Mouse (Mus musculus): ENCODE results near the gene Ptprc. TPM values are rescaled to one million over a fixed set of nuclear protein-coding genes. Genes with fewer than 3 reads are reported as not detected.

Ptprc gene
- polyA plus RNA-seq, 1 experiment, result not detected

DNA sequence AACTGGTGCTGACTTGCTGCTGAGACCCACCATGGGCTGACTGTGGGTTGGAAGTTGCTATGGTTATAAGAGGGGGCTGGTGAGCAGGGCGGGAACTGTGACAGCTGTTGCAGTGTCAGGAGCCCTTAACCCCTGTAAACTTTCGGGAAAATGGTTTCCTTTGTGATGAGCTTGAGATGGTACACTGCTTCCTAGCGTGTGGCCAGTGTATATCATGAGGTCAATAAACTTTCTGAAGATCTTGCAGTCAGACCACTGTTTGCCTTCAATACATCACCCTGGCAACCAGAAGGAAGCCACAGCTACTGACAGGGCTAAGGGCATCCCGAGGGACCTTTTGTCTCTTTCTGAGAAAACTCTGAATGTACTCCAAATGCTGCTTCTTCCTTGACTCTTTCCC is 145.9 kb downstream of the Ptprc start:
- no peaks in the 10 kb centered on the region for H3K36me3 ChIP-seq (ENCODE audit: control insufficient read depth)
- H3K27me3 ChIP-seq (ENCODE audit: control insufficient read depth), result no peaks in the 10 kb centered on the region
- TF ChIP-seq TAL1 (IDR thresholded peaks at IDR 0.05; ENCODE audit: low read length) (no peak), GATA1 (IDR thresholded peaks at IDR 0.05; ENCODE audit: low read length) (no peak)
- H3K4me1 ChIP-seq (ENCODE audit: control insufficient read depth), result no peaks in the 10 kb centered on the region
- no peaks in the 10 kb centered on the region for H3K9me3 ChIP-seq (ENCODE audit: control insufficient read depth, low read length)
- H3K4me3 ChIP-seq (replicated peaks), result no peak overlapping the region

DNA sequence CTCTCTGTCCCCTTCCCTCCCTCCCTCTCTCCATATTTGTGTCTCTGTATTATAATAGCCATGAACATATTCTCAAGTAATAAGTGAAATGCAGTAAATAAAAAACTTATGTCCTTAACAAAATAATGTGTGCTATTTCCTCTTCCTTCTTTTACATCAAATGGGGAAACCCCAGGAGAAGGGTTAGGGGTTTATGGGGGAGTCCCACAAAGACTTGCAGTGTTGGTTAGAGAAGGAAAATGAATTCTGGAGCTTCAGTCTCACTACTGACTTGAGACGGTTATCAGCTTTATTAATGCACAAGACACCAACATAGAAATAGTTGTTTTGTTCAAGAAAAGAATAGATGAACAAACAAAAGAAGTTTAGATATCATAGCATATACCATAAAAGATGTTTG is 150.2 kb downstream of the Ptprc start:
- Histone ChIP-seq H3K27me3 (ENCODE audit: control insufficient read depth) (no peaks in the 10 kb centered on the region), H3K36me3 (ENCODE audit: control insufficient read depth) (no peaks in the 10 kb centered on the region)
- TF ChIP-seq GATA1 (IDR thresholded peaks at IDR 0.05; ENCODE audit: low read length), result no peak
- TF ChIP-seq TAL1 (IDR thresholded peaks at IDR 0.05; ENCODE audit: low read length), result no peak

DNA sequence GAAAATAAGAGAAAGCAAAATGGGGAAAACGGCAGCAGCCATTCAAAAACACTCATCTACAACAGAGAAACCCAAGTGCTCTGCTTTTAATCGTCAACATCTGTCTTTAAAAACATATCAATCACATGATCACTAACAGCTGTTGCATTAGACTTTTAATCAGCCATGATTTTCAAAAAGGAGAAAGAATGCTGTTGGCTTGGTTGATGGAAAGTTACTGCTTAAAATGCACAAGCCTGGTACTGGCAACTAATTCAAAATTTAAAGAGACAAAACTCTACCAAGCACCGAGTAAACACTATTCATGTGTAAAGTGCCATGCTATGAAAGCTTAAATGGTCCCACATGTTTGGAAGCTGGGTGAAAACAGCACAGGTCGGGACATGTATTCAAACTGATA is 151.9 kb downstream of the Ptprc start:
- H3K27me3 ChIP-seq (ENCODE audit: control insufficient read depth), result no peaks in the 10 kb centered on the region

More for the DNA sequence above, 150.2 kb downstream of the Ptprc start:
- Histone ChIP-seq H3K9me3 (ENCODE audit: control insufficient read depth, low read length) (no peaks in the 10 kb centered on the region), H3K4me3 (replicated peaks) (no peak overlapping the region), H3K4me1 (ENCODE audit: control insufficient read depth) (no peaks in the 10 kb centered on the region)

DNA sequence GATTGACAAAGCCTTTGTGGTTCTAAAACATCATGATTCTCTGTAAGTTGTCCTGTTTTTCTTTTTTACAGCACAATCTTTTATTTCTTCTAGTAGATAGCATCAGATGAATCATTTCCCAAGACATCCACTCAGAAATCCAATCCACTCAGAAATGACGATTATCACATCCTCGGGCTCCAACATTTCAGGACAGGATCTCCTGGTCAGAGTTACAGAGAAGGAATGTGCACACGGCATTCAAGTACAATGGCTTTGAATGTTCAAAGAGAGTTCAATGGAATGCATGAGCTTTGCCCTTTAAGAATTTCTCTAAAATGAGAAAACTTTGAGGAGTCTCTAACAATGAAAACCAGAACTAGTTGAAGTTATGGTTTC is 152.6 kb downstream of the Ptprc start:
- Histone ChIP-seq H3K36me3 (ENCODE audit: control insufficient read depth) (no peaks in the 10 kb centered on the region), H3K27me3 (ENCODE audit: control insufficient read depth) (no peaks in the 10 kb centered on the region), H3K9me3 (ENCODE audit: control insufficient read depth, low read length) (no peaks in the 10 kb centered on the region), H3K4me3 (replicated peaks) (no peak overlapping the region), H3K4me1 (ENCODE audit: control insufficient read depth) (no peaks in the 10 kb centered on the region)
- no peak for TF ChIP-seq GATA1 (IDR thresholded peaks at IDR 0.05; ENCODE audit: low read length)
- no peak for TF ChIP-seq TAL1 (IDR thresholded peaks at IDR 0.05; ENCODE audit: low read length)

More for the DNA sequence above, 151.9 kb downstream of the Ptprc start:
- H3K9me3 ChIP-seq (ENCODE audit: control insufficient read depth, low read length), result no peaks in the 10 kb centered on the region
- TF ChIP-seq TAL1 (IDR thresholded peaks at IDR 0.05; ENCODE audit: low read length) (no peak), GATA1 (IDR thresholded peaks at IDR 0.05; ENCODE audit: low read length) (no peak)
- H3K4me1 ChIP-seq (ENCODE audit: control insufficient read depth), result no peaks in the 10 kb centered on the region
- H3K36me3 ChIP-seq (ENCODE audit: control insufficient read depth), result no peaks in the 10 kb centered on the region
- no peak overlapping the region for H3K4me3 ChIP-seq (replicated peaks)

DNA sequence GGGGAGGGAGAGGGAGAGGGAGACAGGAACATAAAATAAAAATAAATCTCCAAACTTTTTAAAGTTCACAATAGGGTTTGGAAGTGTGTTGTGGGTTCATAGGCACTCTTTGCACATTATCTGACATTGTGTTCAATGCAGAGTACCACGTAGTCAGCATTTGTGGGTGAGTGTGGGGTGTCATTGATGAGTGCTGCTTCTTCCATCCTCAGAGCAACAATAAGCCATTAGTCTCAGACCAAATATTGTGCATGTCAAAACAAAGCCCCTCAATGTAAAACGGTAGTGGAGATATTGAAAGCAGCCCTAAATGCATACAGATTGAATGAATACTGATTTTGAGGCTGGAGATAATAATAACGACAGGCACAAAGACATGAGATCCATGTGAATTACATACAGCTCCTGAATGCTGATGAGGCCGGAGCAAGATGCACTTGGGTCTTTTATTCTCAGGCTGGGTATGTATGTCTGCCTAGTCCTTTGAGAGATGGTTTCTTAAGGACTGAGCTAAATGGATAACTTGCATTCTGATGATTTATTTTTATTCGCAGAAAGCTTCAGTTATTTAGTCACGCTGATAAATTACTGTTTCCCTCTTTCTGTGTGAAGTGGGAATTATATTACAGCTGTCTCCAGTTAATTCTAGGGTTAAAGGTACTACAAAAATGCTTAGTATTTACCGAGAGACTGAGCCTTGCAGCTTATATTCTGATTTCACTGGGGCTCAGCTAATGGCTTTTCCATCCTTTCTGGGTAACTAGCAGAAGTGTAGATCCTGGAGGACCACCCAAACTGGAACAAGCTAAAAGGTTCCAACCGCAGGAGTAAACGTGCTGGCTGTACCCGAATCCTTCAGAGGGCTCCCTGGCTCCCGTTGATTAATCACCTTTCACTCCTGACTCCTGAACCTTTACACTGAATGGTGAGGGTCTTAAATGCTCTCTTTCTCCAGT is 153.3 kb downstream of the Ptprc start:
- Histone ChIP-seq H3K27me3 (ENCODE audit: control insufficient read depth) (no peaks in the 10 kb centered on the region), H3K9me3 (ENCODE audit: control insufficient read depth, low read length) (no peaks in the 10 kb centered on the region), H3K36me3 (ENCODE audit: control insufficient read depth) (no peaks in the 10 kb centered on the region), H3K4me1 (ENCODE audit: control insufficient read depth) (no peaks in the 10 kb centered on the region), H3K4me3 (replicated peaks) (no peak overlapping the region)
- TF ChIP-seq TAL1 (IDR thresholded peaks at IDR 0.05; ENCODE audit: low read length), result no peak
- TF ChIP-seq GATA1 (IDR thresholded peaks at IDR 0.05; ENCODE audit: low read length), result no peak

Other genes with a start within 250 kb of the Ptprc start
- not detected in 2 replicates for gene Atp6v1g3, start 98.0 kb upstream of the Ptprc start, polyA plus RNA-seq (2012)

All from erythroblast, embryonic 14.5 days (primary cell).